Mouse (Mus musculus): ENCODE results near the gene Rasgef1a.
A peak's percentile ranks its signal among the peaks of the same experiment; 100 is the strongest.

Gene Rasgef1a

DNA sequence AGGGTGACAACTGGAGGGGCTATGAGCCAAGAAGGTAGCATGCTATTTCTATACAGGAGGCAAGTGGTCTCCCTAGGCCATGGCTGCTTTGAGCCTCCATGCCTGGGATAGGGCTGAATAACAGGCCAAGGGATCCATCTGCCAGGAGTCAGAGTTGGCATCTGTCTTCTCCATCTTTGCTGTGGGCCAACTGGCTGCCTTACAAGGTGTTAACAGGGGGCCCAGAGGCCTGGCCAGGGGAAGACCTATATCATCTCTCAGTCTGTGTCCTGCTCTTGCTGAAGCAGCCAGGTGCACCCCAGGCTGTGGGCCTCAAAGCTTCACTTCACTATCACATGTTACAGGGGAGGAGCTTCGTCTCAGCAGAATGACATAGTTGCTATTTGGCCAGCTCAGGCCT is 60.9 kb downstream of the Rasgef1a start:
- no peak for DNase-seq (ENCODE audit: low spot score)

DNA sequence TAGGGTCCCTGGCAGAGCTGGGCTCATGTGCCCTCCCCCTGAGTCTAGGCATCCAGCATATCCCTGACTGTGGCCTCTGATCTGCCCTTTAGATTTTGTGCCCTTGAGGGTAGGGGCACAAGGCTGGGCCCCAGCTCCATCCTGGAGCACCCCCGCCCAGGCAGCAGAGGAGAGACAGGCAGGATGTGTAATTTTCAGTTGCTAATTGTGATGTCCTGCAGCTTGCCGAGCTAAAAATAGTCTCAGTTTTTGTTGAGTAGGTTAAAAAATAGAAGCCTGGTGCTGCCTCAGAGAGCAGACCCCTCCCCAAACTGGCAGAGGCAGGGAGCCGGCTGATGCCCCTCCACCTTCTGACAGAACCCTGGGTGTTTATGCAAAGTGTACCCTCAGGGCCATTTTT is 62.9 kb downstream of the Rasgef1a start:
- no peak for DNase-seq (ENCODE audit: low spot score)

DNA sequence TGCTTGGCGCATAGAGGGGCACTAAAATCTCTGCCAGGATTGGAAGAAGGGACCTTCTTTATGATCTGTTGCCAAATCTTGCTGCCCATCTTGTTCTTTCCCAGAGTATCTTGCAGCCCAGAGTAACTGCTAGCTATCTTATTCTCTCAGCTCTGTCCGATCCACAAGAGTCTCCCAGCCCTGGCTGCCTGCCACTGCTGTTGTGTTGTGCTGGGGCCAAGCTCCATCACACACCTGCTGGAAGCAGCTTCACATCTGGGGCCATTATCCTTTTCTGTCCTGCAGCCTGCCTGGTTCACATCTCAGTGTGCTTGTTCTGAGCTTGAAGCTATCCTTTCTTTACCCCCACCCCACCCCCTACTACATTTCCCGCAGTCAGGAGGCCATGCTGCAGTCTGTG is 65.0 kb downstream of the Rasgef1a start:
- no peak for DNase-seq (ENCODE audit: low spot score)

DNA sequence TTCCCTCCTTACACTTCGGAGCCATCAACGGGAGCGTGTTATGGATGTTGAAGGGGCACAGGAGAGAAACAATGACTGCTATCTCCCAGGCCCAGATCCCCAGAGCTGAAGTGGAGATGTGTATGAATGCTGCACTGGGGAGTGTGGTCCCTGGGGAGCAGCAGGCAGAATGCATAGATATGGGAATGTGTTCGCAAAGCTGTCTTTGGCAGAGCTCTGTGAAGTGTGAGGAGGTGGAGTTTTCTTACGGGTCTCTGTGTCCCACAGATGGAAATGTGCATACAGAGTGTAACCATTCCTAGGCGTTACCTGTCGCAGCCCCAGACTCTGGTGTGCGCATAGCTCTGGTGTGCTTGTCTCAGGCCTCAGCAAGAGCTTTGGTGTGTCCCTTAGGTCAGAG is 65.5 kb downstream of the Rasgef1a start:
- DNase-seq (ENCODE audit: low spot score) = no peak

DNA sequence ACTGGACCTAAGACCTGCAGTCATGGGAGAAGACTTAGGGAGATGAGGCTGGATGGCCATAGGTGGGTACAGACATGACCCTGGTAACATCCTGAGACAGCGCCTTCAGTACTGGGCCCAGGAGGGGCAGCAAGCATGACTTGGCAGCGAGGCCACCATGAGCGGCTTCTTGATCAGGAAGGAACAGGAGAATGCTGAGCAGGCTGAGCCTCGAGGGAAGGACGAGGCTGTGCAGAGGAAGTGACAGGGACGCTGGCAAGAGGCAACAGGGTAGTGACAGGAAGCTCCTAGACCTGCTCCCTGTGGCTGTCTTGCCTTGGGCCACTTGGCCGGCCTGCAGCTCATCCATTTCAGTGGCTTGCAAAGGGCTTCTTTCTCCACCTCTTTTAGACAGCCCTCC is 66.2 kb downstream of the Rasgef1a start:
- DNase-seq (ENCODE audit: low spot score) = no peak

DNA sequence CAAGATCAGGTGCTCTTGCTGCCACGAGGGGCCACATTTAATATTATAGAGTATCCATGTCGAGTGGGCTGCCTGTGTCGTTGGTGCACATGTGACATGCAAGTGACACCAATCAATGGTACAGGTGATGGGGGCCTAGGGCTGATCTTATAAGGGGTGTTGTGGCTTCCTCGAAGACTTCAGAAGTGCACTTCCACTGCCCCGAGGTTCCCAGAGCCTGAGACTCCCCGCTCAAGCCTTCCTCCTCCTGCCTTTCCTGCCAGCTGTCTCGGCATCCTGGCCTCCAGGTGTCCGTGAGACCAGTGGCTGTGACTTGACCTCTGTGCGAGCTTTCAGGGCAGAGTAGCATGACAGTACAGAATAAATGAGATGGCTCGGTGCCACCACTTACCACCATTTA is 67.5 kb downstream of the Rasgef1a start:
- no peak for DNase-seq (ENCODE audit: low spot score)

DNA sequence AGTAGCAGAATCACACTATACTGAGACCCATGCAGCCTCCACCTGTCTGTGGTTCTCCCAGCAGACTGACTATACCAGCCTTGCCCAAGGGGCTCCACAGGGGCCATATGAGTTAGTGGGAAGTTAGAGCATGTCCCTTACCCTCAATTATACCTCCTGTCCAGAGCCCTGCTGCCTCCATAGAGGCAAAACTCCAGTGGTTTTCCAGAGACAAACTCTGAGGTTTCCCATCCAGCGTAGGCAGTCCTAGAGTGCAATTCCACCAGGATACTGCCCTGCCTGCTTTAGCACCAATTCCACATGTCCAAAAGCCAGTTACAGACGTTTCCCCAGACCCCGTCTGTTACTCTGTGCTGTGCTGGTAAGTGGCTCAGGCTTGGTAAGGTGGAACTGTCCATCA is 68.1 kb downstream of the Rasgef1a start:
- no peak for DNase-seq (ENCODE audit: low spot score)

DNA sequence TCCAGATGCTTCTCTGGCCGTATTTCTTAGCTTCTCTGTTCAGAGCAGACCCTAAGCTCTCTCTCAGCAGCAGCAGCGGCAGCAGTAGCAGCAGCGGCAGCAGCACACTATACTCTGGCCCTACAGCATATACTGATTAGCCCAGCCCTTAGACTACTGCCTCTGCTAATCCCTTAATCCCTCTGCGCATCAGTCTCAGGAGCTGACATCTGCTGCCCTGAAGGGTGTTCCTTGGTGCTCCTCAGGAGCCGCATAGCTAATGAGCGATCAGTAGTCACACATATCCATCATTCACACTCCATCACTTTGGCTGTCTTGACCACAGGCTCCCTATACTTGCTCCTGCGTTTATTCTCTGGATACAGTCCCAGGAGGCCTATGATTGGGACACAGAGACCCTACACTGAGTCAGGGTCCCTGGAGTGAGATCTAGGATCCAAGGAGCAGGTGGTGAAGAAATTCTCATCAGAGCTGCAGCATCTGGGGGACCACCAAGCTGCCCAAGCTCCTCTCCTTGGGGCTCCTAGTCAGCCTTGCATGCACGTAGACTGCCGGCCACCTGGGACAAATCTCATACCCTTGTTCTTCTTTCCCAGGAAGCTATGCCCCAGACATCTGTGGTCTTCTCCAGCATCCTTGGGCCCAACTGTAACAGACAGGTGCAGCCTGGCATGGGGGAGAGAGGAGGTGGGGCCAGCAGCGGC is 68.7 kb downstream of the Rasgef1a start:
- no peak for DNase-seq (ENCODE audit: low spot score)

DNA sequence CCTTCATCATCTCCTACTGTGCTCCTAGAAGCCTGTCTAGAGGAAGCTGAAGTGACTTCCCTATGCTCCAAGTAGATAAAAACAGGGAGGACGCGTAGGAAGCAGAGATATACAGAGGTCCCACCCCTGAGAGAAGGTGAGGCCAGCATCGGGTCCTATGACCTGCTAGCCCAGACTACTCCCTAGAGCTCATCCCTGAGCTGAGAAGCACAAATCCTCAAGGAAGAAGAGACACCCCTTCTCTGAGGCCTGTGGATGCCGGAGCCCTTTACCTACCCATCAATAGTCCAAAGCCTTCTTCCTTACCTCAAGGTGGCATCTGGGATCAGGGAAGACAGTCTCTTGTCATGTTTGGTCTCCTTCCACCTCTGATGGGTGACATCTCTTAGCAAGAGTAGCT is 69.5 kb downstream of the Rasgef1a start:
- DNase-seq (ENCODE audit: low spot score) = no peak

DNA sequence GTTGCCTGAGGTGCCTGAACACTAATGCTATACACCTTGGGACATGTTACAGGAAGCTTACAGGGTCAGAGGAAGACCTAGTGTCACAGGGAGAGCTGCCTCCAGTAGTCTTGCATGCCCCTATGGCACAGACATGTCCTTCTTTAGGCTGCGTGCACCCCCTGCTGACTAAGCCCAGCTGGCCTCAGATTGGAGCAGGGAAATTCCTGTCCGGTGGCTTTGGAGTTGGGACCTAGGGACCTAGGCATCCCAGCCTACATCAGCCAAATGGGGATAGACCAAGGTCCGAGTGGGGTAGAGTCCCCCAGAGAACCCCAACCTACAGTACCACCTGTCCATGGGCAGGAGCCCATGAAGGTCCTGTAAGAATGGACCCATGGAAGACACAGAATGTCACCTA is 71.1 kb downstream of the Rasgef1a start:
- no peak for DNase-seq (ENCODE audit: low spot score)

DNA sequence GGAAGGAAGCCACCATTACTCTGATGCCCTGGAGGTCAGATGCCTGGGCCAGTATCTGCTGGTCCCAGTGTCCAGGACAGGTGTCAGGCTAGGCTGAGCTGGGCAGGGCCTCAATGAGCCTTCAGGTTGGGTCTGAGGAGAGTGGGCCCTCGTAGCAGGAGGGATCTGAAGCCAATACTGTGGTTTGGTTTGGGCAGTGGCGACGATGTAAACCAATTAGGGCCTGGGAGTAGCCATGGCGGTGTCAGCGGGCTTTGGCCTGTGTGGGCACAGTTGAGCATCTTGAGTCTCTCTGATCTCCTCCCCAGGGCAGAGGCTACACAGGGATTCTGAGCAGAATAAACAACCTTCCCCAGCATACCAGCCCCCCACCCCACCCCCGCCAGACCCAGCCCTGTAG is 72.4 kb downstream of the Rasgef1a start:
- no peak for DNase-seq (ENCODE audit: low spot score)

DNA sequence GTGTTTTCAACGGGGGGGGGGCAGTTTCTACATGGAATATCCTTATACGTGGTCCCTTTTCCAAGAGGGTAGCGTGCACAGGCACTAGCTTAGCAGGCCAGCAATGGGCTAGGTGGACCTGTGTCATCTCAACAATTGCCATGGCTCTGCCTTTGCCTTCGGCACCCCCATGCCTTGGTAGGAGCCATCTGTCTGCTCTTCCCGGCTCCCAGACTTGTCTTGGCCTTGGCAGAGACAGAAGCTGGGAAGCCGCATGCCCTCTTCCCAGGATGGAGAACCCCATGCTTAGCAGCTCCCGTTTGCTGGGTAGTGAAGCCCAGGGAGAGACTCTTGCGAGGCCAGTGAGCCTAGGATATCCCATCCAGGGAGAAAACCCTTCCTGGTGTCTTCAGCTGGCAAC is 73.4 kb downstream of the Rasgef1a start:
- DNase-seq (ENCODE audit: low spot score) = no peak

DNA sequence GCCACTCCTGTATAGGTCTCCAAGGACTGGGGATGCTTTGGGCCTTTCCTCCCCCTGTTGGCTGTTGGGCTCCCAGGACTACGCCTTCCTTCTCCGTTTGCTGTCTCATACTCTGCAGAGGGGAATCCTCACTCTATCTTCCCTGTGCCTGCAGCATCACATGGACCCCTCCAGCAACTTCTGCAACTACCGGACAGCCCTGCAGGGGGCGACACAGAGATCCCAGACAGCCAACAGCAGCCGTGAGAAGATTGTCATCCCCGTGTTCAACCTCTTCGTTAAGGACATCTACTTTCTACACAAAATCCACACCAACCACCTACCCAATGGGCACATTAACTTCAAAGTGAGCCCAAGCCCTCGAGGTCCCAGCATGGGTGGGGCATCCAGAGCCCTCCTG is 76.7 kb downstream of the Rasgef1a start:
- DNase-seq (ENCODE audit: low spot score) = no peak

DNA sequence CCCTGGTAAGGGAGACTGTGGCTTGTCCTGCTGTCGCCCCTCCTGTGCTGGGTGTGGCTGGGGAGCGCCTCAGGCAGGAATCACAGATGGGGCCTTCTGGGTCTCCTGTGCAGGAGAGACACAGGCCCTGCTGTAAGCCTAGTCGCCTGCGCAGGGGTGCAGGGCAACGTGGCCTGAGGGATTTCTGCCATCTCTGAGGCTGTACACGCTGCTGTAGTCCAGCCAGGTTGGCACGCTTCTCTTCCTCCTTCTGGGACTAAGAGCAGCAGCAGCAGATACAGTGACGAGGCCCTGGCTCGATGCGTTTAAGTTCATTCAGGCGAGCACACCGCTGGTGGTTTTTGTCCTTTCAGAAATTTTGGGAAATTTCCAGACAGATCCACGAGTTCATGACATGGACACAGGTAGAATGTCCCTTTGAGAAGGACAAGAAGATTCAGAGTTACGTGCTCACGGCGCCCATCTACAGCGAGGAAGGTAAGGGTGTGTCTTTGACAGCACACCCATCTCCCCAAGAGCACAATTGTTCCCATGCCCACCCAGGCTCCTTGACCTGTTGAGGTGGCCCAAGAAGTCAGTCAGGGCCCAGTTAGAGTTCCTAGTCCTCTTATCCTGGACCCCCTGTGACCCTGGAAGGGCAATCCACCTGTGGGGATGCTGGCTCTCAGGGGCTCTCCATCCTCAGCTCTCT is 77.7 kb downstream of the Rasgef1a start:
- DNase-seq (ENCODE audit: low spot score) = no peak

DNA sequence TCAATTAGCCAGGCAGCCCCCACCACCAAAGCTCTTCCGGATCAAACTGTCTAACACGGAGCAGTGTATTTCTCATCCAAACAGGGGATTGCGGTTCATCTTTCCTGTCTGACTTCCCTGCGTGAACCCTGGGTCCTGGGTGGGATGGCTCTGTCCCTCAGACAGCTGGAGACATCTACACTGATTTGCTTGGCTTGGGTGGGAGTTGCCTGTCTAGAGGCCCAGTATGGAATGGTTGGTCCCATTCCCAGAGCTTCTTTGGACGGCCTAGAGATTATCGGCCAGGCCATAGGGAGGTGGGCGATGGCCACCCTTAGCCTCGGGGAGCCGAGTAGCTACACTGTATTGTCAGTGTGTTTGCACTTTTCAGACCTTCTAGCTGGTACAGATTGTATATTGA is 79.6 kb downstream of the Rasgef1a start:
- DNase-seq (ENCODE audit: low spot score) = no peak

DNA sequence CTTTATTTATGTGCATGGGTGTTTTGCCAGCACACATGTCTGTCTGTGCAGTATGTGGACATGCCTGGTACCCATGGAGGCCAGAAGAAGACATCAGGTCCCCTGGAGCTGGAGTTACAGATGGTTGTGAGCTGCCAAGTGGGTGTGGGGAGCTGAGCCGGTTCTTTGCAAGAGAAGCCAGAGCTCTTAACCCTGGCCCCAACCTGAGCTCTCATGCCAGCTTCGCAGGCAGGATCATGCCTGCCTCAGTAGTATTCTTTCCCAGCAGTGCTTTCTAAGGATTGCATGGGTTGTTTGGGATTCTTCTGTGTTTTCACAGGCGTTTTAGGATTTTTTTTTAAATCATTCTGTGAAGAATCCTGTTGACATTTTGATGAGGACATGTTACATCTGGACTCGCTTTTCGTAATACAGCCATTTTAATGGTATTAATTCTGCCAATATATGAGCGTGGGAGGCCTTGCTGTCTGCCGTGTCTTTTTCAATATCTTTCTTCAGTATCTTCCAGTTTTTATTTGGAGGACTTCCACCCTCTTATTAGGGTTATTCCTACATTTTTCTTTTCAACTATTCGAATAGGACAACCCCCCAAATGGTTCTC is 86.6 kb downstream of the Rasgef1a start:
- no peak for DNase-seq (ENCODE audit: low spot score)

DNA sequence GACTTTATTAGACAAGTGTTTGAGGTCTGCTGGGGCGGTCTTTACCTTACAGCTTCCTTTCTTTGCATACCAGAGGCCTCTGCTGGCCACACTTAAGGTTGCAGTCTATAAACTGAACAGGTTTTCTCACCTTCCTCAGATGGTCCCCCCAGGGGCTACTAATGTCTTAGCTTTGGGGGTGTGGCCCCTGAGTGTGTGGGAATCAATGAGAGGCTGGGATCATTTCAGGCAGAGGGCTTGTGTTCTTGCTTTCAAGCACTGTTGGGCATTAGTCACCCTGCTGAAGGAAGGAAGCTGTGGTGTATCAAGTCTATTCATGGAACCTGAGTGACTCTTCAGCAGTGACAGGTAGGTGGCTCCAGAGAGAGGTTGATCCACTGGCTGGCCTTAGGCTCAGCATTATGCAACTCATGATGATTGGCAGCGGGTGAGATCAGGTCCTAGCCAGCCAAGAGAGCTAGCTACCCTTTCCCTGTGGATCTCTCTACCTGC is 88.1 kb downstream of the Rasgef1a start:
- DNase-seq (ENCODE audit: low spot score) = peak; percentile 53

DNA sequence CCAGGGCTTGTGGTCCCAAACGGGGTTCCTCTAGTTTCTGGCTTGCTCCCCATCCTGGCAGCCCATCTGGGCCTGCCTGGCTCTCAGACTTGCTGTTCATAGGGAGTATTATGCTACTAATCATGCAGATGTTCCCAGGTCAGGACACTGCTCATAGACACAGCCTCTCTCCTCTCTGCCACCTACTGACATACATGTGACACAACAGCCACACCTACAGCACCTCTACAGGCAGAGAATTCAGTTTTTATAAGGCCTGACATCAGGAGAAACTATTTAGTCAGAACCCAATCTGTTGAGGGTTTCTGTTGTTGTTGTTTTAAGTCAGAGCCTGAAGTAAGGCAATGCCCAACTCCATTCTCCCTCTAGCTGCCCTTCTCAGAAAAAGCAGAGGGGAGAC is 100.6 kb downstream of the Rasgef1a start:
- no peak for DNase-seq (ENCODE audit: low spot score)

DNA sequence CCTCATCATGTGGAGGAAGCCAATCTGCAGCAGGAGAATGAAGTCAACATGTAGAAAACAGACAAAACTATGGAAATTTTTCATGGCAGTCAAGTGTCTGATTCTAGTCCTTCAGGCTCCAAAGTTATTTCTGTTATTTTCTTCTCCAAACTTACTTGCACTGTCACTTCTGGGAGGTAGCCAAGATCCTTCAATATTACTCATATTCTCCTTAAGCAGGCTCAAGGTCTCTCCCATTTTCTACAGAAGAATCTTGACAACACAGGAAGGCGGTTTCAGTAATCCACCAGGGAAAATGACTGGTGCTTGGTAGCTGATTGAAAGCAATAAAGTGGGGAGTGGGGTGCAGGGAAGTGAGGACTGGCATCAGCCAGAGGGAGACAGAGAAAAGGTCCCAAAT is 111.5 kb downstream of the Rasgef1a start:
- peak; percentile 56 for DNase-seq (ENCODE audit: low spot score)

DNA sequence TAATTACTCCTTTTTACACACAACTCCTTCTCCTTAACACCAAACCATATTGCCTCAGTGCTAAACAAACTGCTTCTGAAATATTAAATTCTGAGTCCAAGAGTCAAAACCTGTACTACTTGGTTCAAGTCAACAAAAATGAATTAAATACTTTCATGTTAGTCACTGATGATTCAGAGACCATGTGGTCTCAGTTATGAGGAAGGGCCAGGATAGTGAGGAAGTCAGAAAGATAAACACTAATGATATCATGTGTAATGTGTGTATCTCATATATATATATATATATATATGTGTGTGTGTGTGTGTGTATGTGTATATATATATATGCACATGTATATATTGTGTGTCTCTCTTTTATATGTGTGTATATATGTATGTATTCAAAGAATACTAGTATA is 115.3 kb downstream of the Rasgef1a start:
- DNase-seq (ENCODE audit: low spot score) = no peak

DNA sequence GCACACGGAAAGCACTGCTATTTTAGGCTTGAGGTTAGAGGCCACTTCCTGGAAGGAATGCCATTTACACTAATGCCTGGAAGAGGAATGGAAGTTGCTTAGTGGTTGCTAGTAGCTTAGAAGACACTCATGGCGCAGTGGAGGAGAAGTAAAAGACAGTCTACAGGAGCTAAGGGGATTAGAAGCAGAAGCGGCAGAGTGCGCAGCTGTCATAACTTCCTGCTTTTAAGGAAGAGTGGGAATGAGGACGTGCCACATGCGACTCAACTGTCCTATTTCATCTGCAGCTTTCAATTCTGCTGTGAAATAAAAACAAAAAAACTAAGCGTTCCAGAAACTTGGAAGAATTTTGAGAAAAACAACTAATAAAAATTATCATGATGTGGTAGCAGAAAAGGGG is 116.0 kb downstream of the Rasgef1a start:
- no peak for DNase-seq (ENCODE audit: low spot score)

DNA sequence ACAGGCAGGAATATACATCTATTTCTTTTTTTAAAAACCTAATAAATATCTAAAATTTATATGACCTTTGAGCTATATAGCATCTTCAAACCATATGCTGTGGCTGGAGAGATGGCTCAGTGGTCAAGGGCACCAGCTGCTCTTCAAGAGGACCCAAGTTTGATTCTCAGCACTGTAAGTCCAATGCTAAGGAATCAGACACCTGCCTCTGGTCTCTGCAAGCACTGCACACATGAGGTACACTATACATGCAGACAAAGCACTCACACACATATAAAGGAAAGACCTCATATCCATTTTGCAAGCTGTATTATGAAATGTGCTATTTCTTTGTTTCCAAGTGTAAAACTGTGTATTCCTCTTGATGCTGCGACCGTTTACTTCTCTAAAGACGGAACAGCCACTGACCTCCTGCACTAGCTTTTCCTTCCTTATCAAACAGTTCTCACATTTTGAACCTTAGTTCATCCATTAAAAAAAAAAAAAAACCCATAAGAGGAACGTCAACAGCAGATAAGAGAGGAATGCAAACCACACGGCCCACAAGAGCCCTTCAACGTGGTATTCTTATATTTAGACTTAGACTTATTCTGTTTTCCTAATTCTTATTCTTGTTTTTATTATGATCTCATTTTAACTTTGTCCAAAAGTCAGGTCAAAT is 116.7 kb downstream of the Rasgef1a start:
- peak; percentile 34 for DNase-seq (ENCODE audit: low spot score)

DNA sequence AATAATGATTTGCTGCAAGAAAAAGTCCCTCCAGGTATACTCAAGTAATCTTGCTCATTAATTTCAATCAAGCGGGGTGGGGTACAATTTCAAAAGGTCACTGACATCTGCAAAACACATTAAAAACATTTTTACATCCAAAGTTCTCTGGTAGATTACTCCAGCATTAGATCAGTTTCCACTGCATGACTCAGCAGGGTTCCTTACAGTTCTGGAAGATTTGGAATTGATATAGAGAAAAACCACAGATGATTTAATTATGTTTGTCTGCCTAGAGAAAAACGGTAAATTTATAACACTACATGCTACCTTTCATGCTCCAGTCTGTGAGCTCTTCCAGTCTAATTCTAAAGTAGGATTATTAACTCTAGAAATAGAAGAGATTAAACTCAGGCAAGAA is 118.8 kb downstream of the Rasgef1a start:
- no peak for DNase-seq (ENCODE audit: low spot score)

All from lung, postnatal 25 days (tissue).